Mouse (Mus musculus): ENCODE data around the gene Olfr49. TPM values are rescaled to one million over a fixed set of nuclear protein-coding genes. Genes with fewer than 3 reads are reported as not detected.
A peak's percentile ranks its signal among the peaks of the same experiment; 100 is the strongest.
"Not testable (repeated sequence)": the region's sequence is repeated elsewhere in the genome, so short reads cannot be mapped to it uniquely, and the experiment has no call there.

Gene Olfr49
- total RNA-seq, 2 experiments from 2014 or later = not detected

DNA sequence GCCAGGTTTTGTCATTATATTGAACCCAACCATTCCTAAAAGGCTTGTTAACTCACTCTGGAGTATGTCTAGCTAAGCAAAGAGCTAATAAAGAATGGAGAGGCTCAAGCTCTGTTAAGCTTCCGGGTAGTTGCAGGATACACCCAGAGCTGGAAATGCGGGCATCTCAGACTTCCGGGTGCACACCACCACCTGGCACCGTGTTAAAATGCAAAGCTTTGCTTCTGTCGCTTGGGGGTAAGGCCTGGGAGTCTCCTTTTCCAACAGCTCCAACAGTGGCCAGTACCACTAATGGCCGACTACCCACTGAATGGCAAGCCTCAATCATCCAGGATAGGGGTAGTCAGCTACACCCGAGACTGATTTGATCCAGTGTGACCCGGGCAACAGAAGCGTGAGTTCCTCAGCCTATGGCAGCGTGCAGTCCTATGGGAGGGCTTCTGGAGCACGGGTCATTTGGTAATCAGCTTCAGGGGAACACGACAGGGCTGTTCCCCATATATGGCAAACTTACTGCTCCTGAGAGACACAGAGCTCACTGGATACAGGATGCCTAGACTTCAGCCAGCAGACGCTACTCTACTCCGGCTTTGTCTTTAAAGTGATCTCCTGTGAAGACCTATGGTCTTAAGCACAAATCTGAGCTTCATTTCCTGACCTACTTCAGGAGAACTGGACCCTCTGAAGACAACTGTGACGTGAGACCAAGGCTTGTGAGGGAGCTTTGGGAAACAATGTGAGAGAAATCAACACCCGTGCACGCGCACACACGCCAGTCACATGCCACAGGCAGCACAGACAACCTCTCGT is 50.3 kb downstream of the Olfr49 start:
- intact Hi-C loops (cut with DNase I) = no loop called here
- no peak for DNase-seq
- H3K27ac ChIP-seq = peak overlapping the region; percentile 71
- H3K4me3 ChIP-seq = peak overlapping the region; percentile 48
- no peak for TF ChIP-seq CTCF (IDR thresholded peaks at IDR 0.05)

DNA sequence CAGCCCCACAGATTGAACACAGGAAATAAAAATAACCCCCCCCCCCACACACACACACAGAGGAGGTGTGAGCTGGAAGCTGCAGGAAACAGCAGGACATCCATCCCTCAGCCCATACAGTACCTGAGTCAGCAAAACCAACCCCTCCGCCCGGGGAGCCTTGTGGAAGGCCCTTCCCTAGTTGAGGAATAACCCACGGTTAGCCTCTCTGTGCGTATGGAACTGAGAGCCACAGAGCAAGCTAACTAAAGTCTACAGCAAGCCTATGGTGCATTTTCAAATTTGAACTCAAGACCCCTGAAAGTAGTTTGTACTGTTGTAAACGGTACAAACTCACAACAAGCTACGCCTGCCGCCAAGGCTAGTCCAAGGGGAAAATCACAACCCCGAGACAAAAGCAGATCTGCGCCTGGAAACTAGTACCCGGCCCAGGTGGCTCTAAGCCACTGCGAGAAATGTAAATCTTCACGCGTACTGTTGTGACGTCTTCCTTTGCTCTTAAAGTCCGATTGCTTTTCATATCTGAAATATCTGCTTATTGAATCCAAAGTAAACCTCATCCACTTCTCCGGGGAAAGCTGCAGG is 51.1 kb downstream of the Olfr49 start:
- no peak for TF ChIP-seq CTCF (IDR thresholded peaks at IDR 0.05)
- H3K4me3 ChIP-seq = peak overlapping the region; percentile 48
- intact Hi-C loops (cut with DNase I) = no loop called here
- DNase-seq = no peak
- H3K27ac ChIP-seq = peak overlapping the region; percentile 71

DNA sequence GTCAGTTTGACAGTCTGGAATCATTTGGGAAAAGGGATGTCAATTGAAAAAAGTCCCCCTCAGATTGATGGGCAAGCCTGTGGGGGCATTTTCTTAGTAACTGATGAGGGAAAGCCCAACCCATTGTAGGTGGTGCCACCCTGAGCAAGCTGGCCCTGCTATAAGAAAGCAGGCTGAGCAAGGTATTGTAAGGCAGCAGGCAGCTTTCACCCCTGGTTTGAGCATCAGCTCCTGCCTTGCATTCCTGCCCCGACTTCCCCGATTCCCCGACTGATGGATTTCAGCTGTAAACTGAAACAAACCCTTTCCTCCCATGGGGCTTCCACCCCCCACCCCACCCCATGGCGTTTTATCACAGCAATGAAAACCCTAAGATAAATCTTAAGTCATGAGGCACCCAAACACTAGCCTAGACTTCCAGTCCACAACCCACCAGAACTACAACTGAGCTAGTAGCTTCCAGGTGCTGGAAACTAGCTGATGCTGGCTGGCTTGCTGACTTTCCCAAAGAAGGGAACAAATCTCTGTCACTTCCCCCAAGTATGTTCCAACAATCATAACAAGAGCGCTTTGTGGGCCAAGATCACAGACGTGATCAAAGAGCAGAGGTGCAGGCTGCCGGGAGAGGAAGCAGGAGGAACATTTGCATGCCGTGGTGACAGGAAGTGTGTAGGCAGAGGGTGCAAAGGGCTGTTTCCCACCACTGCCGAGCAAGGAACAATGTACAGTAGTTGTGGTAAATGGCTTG is 51.8 kb downstream of the Olfr49 start:
- TF ChIP-seq CTCF (IDR thresholded peaks at IDR 0.05) = no peak
- peak overlapping the region; percentile 48 for H3K4me3 ChIP-seq
- DNase-seq = no peak
- H3K27ac ChIP-seq = peak overlapping the region; percentile 71
- intact Hi-C loops (cut with DNase I) = no loop called here

DNA sequence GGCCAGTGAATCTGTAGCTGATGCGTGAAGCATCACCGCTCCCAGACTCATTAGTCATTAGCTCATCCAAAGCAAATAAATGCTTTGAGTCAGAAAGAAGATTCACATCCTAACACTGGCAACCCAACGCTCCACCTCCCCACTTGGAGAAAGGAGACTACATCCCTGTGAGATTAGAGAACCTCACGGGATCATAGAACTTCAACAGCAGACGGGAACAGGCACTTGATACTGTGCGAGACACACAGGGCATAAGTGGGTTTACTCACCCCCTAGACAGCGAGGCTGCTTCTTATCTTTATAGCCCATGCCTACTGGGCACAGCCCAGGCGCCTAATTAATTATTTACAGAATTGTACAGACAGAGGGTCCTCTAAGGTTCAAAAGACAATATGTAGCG is 52.6 kb downstream of the Olfr49 start:
- H3K27ac ChIP-seq = no peak overlapping the region
- intact Hi-C loops (cut with DNase I) = no loop called here
- no peak for TF ChIP-seq CTCF (IDR thresholded peaks at IDR 0.05)
- DNase-seq = no peak
- H3K4me3 ChIP-seq = no peak overlapping the region

DNA sequence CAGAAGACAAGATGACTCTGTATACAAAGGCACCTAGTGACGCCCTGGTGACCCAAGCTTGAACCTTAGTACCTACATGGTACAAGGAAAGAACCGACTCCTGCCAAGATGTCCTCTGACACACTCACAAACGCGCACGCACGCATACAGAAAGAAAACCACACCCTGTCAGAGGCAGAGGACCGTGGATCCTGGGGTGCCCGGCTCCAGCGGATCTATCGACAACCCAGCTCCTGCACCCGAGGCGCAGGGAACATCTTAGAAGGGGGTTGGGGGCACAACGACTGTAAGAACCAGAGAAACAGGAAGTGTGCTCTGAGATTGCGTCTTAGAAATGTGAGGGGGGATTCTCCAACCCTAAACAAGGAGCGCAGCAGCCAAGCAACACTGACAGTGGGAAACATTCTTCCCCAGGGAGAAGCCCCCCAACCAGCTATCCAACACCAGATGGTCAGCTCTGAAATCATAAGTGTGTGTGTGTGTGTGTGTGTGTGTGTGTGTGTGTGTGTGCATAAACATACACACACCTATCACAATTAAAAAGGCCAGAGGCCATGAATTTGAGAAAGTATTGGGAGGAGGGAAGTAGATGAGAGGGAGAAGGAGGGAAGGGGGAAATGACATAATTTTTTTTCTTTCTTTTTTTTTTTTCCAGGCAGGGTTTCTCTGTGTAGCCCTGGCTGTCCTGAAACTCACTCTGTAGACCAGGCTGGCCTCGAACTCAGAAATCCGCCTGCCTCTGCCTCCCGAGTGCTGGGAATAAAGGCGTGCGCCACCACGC is 53.4 kb downstream of the Olfr49 start:
- intact Hi-C loops (cut with DNase I) = no loop called here
- H3K4me3 ChIP-seq = no peak overlapping the region
- DNase-seq = no peak
- TF ChIP-seq CTCF (IDR thresholded peaks at IDR 0.05) = no peak
- H3K27ac ChIP-seq = no peak overlapping the region

DNA sequence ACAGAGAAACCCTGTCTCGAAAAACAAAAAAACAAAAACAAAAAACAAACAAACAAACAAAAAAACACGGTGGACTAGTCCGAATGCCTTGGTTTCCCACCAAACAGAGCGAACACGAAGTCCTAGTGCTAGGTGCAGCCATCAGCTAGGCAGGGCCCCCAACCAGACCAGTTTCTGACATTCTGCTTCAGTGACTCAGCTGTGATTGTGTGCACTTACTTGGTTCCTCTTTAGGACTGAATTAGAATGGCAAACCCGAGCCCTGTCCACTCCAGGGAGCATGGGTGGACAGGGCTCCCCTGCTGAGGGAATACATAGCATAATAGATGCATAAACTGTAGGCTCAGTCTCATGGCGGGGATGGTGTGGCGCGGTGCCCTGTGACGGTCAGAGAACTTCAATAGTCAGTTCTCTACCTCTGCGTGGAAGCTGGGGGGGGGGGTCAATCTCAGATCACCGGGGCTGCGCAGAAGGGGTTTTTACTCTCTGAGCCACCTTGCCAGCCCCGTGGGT is 54.0 kb downstream of the Olfr49 start:
- DNase-seq = no peak
- no peak for TF ChIP-seq CTCF (IDR thresholded peaks at IDR 0.05)
- H3K27ac ChIP-seq = no peak overlapping the region
- intact Hi-C loops (cut with DNase I) = no loop called here
- H3K4me3 ChIP-seq = no peak overlapping the region

DNA sequence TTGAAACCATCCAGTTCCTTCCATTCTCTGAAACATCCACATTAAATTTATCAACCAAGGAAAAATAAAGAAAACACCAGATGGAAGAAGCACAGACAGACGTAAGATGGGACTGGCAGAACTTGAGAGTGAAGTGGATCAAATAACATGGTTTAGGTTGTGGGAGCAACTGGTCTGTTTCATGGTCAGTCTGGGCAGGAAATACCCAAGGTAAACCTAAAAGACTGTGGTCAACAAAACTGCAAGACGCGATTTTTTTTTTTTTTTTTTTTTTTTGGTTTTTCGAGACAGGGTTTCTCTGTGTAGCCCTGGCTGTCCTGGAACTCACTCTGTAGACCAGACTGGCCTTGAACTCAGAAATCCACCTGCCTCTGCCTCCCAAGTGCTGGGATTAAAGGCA is 54.9 kb downstream of the Olfr49 start:
- intact Hi-C loops (cut with DNase I) = loop anchor here (2.0 to 10.0 kb wide), 5 partner anchors 165 to 415 kb away; partner anchors contain the start of genes Ajuba, Cdh24 and Gm17606
- not testable (repeated sequence) for H3K27ac ChIP-seq, H3K4me3 ChIP-seq, DNase-seq

DNA sequence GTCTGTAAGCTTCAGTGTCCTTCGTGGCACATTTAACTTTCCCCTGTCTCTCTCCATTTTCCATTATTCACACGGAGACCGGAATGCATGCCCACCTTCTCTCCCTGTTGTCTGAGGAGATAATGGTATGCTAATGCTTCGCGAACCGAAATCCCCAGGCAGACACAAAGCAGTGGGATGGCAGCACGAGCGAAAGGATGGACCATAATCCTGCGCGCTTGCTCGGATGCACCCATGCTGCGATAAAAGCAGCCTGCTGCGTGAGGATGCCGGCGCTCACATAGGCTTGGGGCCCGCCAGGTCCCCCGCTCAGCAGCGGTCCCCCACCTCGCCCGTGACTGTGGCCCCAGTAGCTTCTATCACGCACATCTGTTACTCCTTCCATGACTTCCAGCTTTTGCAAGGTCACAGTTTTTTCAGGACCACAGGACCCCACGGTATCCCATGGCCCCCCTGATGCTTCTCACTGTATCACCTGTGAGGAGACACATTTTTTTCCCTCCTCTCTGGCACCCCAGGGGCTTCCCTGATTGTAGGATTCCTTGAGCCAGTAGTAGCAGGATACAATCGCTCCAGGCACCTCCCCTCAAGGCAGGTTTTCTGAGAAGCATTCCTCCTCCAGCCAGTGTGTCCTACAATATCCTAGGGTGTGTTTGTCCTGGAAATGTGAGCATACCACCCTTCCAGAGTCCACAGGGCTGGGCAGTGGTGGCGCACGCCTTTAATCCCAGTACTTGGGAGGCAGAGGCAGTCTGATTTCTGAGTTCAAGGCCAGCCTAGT is 55.6 kb downstream of the Olfr49 start:
- Histone ChIP-seq H3K4me3 (no peak overlapping the region), H3K27ac (no peak overlapping the region)
- no peak for TF ChIP-seq CTCF (IDR thresholded peaks at IDR 0.05)
- intact Hi-C loops (cut with DNase I) = loop anchor here (2.0 to 10.0 kb wide), 5 partner anchors 164 to 416 kb away; partner anchors contain the start of genes Ajuba, Cdh24 and Gm17606
- DNase-seq = no peak

DNA sequence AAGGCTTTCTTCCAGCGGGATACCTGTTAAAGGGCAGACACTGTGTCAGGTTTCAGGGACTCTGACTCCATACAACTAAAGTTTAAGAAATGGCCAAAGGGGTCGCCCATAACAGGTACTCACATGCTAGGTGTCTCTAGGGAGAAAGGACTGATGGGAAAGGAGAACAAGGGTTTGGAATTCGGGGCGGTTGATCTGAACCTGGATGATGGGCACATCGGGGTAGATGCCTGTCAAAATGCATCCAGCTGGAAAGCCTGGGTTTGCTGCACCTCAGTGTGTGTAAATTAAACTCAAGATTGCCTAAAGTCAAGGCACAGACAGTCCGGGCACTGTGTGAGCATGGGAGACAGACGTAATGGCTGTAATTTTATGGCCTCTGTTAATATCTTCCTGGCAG is 56.2 kb downstream of the Olfr49 start:
- intact Hi-C loops (cut with DNase I) = loop anchor here (2.0 to 10.0 kb wide), 5 partner anchors 164 to 416 kb away; partner anchors contain the start of genes Ajuba, Cdh24 and Gm17606
- no peak for TF ChIP-seq CTCF (IDR thresholded peaks at IDR 0.05)
- Histone ChIP-seq H3K4me3 (peak overlapping the region; percentile 71), H3K27ac (0 out of 2 replicates have a peak overlapping the region, but pooled peaks have one; percentile 73)
- DNase-seq = no peak

Other genes starting within 250 kb of the Olfr49 start
- gene Dad1, start 30.8 kb downstream of the Olfr49 start, total RNA-seq (2021) = 10 to 100 TPM; 68.3 to 77.9 TPM
- 10 to 100 TPM; 18.9 to 19.3 TPM for gene Abhd4, start 30.8 kb downstream of the Olfr49 start, total RNA-seq (2021)
- gene Oxa1l, start 75.9 kb upstream of the Olfr49 start, total RNA-seq (2021) = 10 to 100 TPM; 49.1 to 54.6 TPM
- gene Slc7a7, start 132.8 kb upstream of the Olfr49 start, total RNA-seq (2021) = 1 to 10 TPM in 1 of 2 experiments, under 1 TPM in 1; 0.56 to 2.0 TPM
- gene Mrpl52, start 142.0 kb upstream of the Olfr49 start, total RNA-seq (2021) = 100 to 1,000 TPM; 102 to 111 TPM
- gene Mmp14, start 146.7 kb upstream of the Olfr49 start, total RNA-seq (2021) = 10 to 100 TPM in 1 of 2 experiments, 1 to 10 TPM in 1; 8.5 to 14.0 TPM
- 10 to 100 TPM; 27.9 to 36.5 TPM for gene Lrp10, start 179.2 kb upstream of the Olfr49 start, total RNA-seq (2021)
- not detected for gene Rem2, start 191.2 kb upstream of the Olfr49 start, total RNA-seq (2021)
- 10 to 100 TPM; 32.5 to 34.6 TPM for gene Prmt5, start 232.6 kb upstream of the Olfr49 start, total RNA-seq (2021)